Mouse (Mus musculus) kidney, adult 9 months (tissue): ENCODE measurements around the gene Eci2.
"Not testable (repeated sequence)": the region's sequence is repeated elsewhere in the genome, so short reads cannot be mapped to it uniquely, and the experiment has no call there.

Experiments used
- DNase-seq: peaks from one replicate; pipeline ENCODE4 v3.0.0; 2022

Eci2 gene

DNA sequence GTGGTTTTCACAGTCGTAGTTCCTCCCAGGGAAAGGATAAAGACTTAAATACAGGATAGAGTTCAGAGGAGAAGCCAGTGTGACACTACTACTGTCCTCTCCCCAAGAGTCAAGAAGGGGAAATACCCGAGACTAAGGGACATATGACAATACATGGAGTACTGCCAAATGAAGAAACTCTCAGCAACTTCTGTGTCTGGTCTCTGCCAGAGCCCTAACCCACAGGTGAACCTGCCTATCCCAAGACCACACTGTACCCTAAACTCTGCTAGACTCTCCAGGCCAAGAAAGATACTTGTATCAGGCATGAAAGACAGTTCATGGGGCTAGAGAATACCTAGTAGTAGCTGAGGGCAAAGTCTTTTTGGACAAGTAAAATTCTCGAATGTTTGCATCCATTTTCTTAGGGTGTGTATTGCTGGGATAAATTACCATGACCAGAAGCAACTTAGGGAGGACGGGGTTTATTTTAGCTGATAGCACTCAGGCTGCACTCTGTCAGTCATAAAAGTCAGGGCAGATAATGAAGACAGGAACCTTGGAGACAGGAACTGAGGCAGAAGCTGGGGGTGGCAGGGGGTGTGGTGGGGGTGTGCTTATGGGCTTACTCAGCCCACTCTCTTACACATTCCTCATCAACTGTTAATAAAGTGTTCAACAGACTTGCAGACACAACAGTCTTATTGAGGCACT is 35.2 kb downstream of the Eci2 start:
- DNase-seq, result no peak

DNA sequence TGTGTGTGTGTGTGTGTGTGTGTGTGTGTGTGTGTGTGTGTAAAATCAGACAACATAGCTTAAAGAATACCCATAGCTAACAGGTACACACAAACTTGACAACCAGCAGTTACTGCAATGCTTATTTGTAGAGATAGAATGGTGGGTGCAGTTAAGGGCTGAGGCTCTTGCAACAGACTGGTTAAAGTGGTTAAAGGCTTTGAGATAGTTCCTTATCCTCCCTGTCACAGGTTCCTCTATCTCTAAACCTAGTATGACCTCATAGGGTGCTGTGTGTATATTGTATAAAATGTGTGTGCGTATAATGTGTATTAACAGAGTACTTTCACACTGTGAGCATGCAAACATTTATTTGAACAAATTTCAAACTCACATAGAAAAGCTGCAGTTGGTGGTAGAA is 43.4 kb downstream of the Eci2 start:
- not testable (repeated sequence) for DNase-seq

DNA sequence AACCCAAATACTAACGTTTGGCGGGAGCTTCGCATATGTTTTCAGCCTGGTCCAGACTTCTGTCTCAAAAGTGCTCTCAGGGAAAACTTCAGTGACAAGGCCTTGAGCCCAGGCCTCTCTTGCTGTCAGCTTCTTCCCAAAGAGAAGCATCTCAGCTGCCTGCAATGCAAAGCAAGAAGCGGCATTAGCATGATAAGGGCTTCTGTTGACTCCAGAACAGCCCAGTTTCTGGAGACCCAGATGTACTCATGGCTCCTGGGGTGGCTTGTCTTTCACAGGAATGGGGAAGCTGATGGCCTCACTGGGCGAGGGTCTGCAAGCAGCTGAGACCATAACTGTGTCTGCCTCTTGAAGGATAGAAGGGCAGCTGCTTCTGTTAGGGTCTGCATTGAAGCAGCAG is 48.3 kb downstream of the Eci2 start:
- DNase-seq, result not testable (repeated sequence)

DNA sequence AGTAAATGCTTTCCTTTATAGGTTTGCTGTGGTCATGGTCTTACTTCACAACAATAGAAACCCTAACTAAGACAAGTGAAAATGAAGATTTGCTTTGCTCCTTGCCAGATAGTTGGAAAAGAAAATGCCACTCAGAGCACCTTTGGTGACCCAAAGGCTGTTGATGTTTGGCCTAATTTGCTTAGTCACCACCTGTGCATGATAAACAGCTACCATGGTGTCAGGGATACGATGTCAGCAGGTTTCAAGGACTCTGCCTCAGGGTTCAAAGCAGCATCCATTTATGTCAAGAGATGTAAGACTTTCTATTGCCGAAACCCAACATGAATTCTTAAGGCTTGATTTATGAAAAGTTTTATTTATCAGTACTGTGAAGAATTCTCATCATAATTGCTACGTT is 49.5 kb downstream of the Eci2 start:
- DNase-seq, result no peak

DNA sequence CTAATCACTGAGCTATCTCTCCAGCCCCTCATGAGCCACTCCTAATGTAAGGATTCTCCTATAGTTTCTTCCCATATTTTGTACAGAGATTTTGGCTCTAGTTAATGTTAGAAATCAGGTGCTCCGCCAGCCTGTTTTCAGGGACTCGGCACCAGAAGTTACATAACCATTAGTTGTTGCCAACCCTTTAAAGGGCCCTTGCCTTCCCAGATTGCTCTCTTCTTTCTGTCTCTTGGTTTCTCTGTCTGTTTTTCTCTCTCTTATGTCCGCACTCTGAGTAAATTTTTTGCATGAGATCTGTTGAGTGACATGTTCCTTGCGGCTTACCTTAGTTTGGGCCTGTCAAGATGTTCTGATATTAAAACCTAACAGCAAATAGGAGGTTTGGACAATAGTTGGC is 50.8 kb downstream of the Eci2 start:
- peak; percentile 62 for DNase-seq

DNA sequence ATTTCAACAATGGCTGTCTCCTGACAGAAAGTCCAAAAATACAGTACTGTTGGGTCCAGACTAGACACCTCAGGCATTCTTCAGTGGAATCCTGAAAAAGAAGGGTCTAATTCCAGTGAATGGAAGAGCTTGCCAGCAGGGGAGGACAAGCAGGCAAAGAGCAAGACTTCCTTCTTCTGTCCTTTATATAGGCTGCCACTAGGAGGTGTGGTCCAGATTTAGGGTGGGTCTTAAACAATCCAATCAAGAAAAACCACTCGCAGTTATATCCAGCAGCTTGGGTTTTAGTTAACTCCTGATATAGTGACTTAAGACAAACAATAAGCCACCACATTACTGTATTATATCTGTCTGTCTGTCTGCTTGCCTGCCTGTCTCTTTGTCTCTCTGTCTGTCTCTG is 53.1 kb downstream of the Eci2 start:
- DNase-seq, result peak; percentile 39

DNA sequence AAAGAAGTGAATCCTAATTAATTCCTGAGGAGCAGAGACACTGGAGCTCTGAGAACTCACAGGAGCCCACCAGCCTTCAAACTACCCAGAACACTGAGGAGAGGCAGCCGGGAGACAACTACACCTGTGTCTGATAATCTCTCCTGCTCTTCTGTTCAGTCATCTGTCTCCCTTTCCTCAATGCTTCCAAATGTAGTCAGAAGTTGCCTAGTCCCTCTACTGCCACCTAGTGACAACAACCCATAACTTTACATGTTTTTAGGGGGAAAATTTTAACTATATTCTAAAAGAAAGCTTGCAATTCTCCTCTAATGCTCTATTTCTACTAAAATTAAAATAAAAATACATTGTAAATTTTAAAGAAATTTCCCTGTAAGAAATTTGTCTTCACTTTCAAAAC is 53.7 kb downstream of the Eci2 start:
- peak; percentile 66 for DNase-seq

DNA sequence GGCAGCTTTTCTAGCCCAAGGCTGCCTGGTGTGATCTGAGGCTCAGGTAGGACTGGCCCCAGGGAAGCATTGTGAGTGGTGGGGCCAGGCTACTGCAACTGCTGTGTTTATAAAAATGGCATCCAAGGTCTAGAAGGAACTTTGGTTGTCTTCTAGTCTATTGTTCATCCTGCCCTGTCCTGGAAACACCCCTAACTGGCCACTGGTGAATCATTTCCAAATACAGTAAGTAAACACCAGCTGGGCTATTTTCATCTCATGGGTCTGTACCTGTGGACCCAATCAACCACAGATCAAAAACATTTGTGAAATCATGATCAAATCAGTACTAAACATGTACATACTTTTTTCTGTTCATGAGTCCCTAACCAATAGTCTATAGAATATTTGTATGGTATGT is 54.4 kb downstream of the Eci2 start:
- DNase-seq, result peak; percentile 55

DNA sequence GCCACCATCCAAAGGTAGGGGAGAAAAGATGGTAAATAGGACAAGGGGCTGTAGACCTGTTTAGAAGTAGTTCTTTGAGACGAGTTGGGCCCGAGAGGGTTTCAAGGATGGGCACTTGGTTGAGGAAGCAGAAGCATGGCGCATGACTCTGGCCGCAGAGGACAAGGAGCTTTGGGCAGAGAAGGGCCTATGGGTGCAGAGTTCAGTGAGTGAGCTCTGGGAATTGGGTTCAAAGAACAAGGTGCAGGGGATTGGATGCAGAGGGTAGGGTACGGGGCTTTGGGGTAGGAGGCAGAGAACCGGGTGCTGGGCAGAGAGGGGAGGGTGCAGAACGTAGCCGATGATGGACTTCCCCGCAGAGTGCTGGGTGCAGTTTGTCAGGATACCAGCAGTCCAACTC is 61.2 kb downstream of the Eci2 start:
- peak; percentile 41 for DNase-seq

DNA sequence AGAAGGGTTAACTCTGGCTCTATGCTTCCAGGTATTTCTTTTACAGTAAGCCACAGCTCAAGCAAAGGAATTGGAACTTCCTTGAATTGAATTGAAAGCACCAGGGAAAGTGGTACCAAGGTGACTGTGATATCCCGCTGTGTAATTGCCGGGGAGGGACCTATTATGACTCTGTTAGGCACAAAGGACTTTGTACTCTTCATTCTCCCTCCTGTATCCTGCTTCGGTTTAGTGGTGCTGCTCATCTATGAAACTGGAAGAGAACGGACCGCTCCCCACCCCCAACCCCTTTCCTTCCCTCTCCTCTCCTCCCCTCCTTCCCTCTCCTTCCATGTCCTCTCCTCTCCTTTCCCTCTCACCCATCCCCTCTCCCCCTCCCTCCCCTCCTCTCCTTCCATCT is 62.0 kb downstream of the Eci2 start:
- peak; percentile 60 for DNase-seq

DNA sequence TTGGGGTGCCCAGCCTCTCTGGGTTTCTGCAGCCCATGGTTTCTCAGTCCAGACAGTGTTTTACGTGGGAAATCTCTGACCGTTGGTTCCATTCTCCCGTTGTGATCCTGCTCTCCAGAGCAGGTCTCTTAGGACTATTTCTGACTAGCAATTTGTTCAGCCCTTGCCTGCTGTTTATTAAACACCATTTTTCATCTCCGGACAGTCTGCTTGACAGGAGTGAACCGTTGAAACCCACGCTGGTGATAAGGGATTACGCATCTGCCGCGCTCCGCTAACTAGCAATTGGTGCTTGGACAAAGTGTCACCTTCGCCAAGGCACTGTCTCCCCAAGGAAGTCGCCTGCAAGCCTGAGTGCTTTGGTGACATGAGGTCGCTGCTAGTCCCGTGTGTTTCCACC is 62.5 kb downstream of the Eci2 start:
- peak; percentile 42 for DNase-seq

DNA sequence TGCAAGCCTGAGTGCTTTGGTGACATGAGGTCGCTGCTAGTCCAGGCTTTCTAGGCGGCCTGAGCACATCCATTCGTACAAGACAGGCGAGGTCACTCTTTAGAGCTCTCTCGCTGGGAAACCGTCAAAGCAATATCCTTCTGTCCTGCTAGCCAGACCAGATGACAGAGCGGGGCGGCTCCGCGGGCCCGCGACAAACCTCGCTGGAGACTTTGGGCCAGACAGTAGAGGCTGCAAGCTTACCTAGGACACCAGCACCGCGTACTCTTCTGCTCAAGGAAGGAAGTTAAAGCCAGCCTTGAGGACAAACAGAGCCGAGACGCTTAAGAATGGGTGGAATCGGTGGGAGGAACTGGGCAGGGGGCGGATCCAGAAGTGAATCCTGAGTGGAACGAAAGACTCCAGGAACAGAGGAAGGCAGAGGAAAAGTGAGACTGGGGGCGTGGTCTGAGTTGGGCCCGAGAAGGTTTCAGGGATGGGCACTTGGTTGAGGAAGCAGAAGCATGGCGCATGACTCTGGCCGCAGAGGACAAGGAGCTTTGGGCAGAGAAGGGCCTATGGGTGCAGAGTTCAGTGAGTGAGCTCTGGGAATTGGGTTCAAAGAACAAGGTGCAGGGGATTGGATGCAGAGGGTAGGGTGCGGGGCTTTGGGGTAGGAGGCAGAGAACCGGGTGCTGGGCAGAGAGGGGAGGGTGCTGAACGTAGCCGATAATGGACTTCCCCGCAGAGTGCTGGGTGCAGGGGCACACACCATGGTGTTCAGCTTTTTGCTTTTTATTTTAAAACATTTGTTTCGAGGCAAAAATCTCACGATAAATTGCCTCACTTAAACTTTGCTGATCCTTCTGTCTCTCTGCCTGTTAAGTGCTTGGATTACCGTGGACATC is 63.1 kb downstream of the Eci2 start, which contains the start of gene Eci3:
Eci3 (minus strand) TSS at position 300 of the 887 bp plus-strand sequence.
- peak; percentile 96 for DNase-seq

DNA sequence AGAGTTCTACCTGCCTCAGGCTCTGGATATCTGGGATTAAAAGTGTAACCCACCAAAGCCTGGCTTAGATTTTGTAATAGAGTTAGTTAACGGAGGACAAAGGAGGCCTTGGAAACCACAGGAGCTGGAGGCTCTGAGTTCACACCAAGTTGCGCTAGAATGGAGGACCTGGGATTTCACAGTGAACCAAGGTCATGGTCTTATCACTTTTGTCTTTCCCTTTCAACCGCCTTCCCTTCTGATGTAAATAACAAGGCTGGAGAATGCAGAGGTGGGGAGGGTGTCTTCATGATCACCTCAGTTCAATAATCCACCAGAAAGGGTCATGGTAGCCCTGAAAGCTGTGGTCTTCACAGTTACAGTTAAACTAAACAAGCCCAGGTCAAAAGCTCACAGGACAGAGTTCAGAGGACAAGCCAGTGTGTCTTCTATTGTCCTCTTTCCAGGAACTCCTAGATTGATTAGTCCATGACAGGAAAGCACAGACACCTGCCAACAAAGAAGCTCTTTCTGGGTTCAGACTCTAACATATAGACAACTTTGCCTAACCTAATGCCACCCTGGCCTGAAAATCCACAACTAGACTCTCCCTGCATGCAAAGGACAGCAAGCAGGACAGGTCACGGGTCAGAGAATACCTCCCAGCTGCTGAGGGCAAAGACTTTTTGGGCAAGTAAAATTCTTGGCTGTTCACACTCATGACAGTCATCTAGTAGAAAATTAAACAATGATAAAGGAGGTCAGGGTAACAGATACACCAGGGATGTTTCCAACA is 65.7 kb downstream of the Eci2 start:
- peak; percentile 82 for DNase-seq

DNA sequence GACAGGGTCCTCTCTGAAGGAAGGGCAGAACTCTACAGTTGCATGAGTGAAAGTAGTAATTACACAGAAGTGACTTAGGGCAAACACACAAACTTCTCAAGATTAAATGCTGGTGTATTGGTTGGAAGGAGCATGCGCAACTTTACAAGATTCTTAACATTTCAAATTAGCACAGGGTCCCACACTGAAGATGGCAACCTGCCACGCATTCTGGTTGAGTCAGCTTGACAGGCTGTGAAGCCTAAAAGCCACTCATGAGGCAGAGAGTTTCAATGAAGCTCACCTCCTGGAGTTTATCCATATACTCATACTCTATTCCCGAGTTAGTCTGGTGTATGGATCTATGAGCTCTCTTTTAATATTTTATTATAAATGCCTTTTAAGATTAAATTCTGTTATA is 68.7 kb downstream of the Eci2 start:
- DNase-seq, result not testable (repeated sequence)

DNA sequence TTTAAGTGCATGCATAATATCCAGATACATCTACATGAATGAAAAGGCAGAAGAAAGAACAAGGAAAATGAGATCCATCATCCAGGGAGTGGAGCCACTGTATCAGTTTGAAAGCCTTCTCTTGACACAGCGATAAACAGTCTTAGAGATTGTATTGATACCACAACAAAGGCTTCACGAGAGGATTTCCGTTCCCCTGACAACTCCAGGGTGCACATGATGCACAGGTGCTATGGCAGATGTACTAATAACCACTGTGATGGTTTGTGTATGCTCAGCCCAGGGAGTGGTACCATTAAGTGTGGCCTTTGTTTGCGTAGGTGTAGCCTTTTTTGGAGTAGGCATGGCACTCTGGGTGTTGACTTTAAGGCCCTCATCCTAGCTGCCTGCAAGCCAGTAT is 70.0 kb downstream of the Eci2 start:
- no peak for DNase-seq

DNA sequence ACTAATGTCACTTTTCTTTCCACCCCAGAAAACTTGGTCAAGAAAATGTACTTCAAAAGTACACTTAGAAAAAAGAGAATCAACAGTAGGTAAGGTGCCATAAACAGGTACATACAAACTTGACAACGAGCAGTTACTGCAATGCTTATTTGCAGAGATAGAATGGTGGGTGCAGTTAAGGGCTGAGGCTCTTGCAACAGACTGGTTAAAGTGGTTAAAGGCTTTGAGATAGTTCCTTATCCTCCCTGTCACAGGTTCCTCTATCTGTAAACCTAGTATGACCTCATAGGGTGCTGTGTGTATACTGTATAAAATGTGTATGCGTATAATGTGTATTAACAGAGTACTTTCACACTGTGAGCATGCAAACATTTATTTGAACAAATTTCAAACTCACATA is 75.5 kb downstream of the Eci2 start:
- DNase-seq, result not testable (repeated sequence)

DNA sequence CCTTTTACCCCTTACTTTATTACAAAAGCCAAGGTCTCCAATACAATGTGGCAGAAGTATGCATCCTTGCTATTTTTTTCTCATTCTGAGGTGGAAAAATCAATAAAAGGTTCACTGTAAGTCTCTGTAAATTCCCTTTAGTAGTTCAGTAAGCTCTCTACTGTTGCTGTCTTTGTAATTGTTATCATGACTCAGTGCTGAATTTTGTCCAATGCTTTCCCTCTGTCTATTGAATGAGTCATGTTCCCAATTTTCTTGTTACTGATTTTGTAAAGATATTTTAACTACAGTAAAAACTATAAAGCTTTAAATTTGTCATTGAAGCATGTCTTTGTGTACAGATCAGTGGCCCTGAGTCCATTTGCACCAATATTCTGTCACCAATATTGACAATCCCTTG is 84.5 kb downstream of the Eci2 start:
- DNase-seq, result no peak

DNA sequence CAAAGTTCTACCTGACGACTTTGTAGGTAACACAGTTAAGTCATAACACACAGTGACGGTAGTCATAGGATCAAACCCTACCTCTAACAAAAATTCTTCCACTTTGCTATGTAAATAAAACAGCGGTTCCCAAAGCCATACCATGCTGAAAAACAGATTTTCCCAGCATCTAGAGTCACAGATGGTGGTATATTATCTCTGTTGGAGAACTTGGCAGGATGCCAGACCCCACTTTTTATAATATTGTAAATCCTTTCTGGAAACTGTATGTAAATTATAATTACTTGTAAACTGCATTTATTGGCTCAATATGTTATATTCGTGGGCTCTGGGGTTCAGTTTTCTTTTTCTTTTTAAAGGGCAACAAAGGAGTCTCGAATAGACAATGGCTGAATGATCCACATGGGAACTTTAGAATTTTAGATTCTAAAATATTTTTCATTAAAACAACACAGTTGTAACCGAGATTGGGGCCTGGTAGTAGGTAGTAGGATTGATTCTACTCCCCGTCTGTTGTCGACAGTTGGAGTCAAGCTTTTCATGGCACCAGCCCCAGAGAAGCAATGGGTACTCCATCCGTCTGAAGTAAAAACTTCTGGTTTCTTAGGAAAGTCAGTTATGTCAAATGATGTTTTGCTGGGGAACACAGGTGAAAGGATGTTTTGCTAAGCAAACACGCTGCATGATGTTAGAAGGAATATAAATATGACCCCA is 91.8 kb downstream of the Eci2 start:
- no peak for DNase-seq
